ENCODE assay signal across 23 mouse cellular contexts in genomic region chr3:38541296-38541695, GRCm38 (mm10). TPM values are rescaled to one million over a fixed set of nuclear protein-coding genes. Genes with fewer than 3 reads are reported as not detected.
DNase-seq lines count a peak whose midpoint lies in the region; ATAC-seq lines count a peak whose summit lies in the region.
"Had no signal": no experiment of that assay in that cellular context is flagged by ENCODE, and none has a peak within 500 bp of the region (broad histone marks: within the 10 kb centered on the region; RNA-seq: fewer than 3 reads in every experiment).

No protein-coding gene starts in this region.

- peak; percentile 6 to 12 for DNase-seq in heart, adult 18-20 months
- DNase-seq in heart, embryonic 10.5 days (ENCODE audit: low spot score) = no peak
- DNase-seq in kidney, adult 8-10 months = peak; percentile 10 to 25
- DNase-seq in kidney, adult 18-20 months = no peak
- DNase-seq in testis, postnatal 10 days (ENCODE audit: low spot score) = peak; percentile 1
- no peak for DNase-seq in testis, postnatal 14 days (ENCODE audit: low spot score)
- peak; percentile 7 for DNase-seq in mesoderm, embryonic 11.5 days (ENCODE audit: low read depth, low spot score)
- DNase-seq: adrenal gland, postnatal 14 days; cerebellum, adult 11-12 months; cerebellum, postnatal 10 days; gastrocnemius, postnatal 25 days; liver, embryonic 13.5 days; lung, adult 18-20 months; lung, postnatal 10 days; right cerebral cortex, postnatal 25 days had no signal

- no peak overlapping the region for H3K27ac ChIP-seq in heart, embryonic 10.5 days
- H3K27ac ChIP-seq: embryonic facial prominence, embryonic 12.5 days; hindbrain, embryonic 14.5 days; limb, embryonic 13.5 days; liver, embryonic 13.5 days; midbrain, embryonic 10.5 days; midbrain, embryonic 15.5 days had no signal

- H3K27me3 ChIP-seq in heart, embryonic 10.5 days (ENCODE audit: insufficient read depth, poor library complexity, severe bottlenecking) = no peaks in the 10 kb centered on the region
- H3K27me3 ChIP-seq: embryonic facial prominence, embryonic 12.5 days; limb, embryonic 13.5 days; liver, embryonic 13.5 days; midbrain, embryonic 15.5 days had no signal

- no peaks in the 10 kb centered on the region for H3K4me1 ChIP-seq in heart, embryonic 10.5 days
- H3K4me1 ChIP-seq: liver, embryonic 13.5 days; midbrain, embryonic 10.5 days; midbrain, embryonic 15.5 days had no signal

- H3K36me3 ChIP-seq in heart, embryonic 10.5 days = no peaks in the 10 kb centered on the region
- H3K36me3 ChIP-seq: embryonic facial prominence, embryonic 12.5 days; limb, embryonic 13.5 days; liver, embryonic 13.5 days; midbrain, embryonic 10.5 days; midbrain, embryonic 15.5 days had no signal

- H3K9me3 ChIP-seq in heart, embryonic 10.5 days = no peaks in the 10 kb centered on the region
- H3K9me3 ChIP-seq: embryonic facial prominence, embryonic 12.5 days; limb, embryonic 13.5 days; liver, embryonic 13.5 days; midbrain, embryonic 10.5 days; midbrain, embryonic 15.5 days had no signal

- 74% methylated on average over 3 of the region's 3 CpGs for WGBS in heart, embryonic 10.5 days

- ATAC-seq in monocyte, adult 5-6 weeks (replicated peaks; ENCODE audit: insufficient number of reproducible peaks, low FRiP score, low TSS enrichment, poor library complexity, severe bottlenecking) = no peak
- ATAC-seq: CD4-positive, CD25-positive, alpha-beta regulatory T cell, adult 4 months; forebrain, embryonic 14.5 days; midbrain, embryonic 15.5 days had no signal

- no peak overlapping the region for H3K4me3 ChIP-seq in heart, embryonic 10.5 days
- H3K4me3 ChIP-seq: embryonic facial prominence, embryonic 12.5 days; limb, embryonic 13.5 days; liver, embryonic 13.5 days; midbrain, embryonic 10.5 days; midbrain, embryonic 15.5 days had no signal

RNA-seq across cellular contexts. Expression of gene Ankrd50, which starts 56.7 kb away (rescaled TPM):
- 10 to 100 TPM; 35.0 to 35.3 TPM for total RNA-seq in heart, adult 18-20 months (2021)
- 21.3 and 23.1 TPM in 2 replicates for polyA plus RNA-seq in heart, embryonic 10.5 days (2016; fragmentation: Nextera tagmentation; extraction: Ambion mirVana)
- total RNA-seq in monocyte, adult 5-6 weeks (2017) = 7.6 to 22.6 TPM (median 13.4 TPM) in 3 replicates

Comparison
In these comparisons a context has a peak if more than half of its experiments do, and no peak if none do; other contexts are left out.
1. DNase-seq: peak in heart, adult 18-20 months (2 of 2), kidney, adult 8-10 months (2 of 2), testis, postnatal 10 days (single experiment) and mesoderm, embryonic 11.5 days (single experiment); none in heart, embryonic 10.5 days (single experiment), kidney, adult 18-20 months (single experiment) and testis, postnatal 14 days (single experiment).